In genomic region chr11:75171186-75171865, GRCm38 (mm10) we compare ENCODE assay signal across 7 mouse cellular contexts. TPM values are rescaled to one million over a fixed set of nuclear protein-coding genes. Genes with fewer than 3 reads are reported as not detected.
DNase-seq lines count a peak whose midpoint lies in the region; ATAC-seq lines count a peak whose summit lies in the region.

No protein-coding gene starts in this region.

- ATAC-seq in embryonic facial prominence, embryonic 13.5 days (ENCODE audit: insufficient number of reproducible peaks, insufficient read depth, low FRiP score, low TSS enrichment, low read depth): no peak
- no peak for ATAC-seq in hindbrain, embryonic 13.5 days (ENCODE audit: low FRiP score)

- H3K4me2 ChIP-seq in embryonic facial prominence, embryonic 13.5 days: peak overlapping the region; percentile 89
- peak overlapping the region; percentile 84 for H3K4me2 ChIP-seq in hindbrain, embryonic 13.5 days

- H3K27me3 ChIP-seq in embryonic facial prominence, embryonic 13.5 days: peaks cover 77% of the 10 kb centered on the region
- H3K27me3 ChIP-seq in hindbrain, embryonic 13.5 days: peaks cover 70% of the 10 kb centered on the region

- no peak overlapping the region for H3K4me3 ChIP-seq in embryonic facial prominence, embryonic 13.5 days
- peak overlapping the region; percentile 63; the same call in 1 of the 2 replicates for H3K4me3 ChIP-seq in hindbrain, embryonic 13.5 days

- H3K4me1 ChIP-seq in embryonic facial prominence, embryonic 13.5 days: peaks cover 72% of the 10 kb centered on the region
- H3K4me1 ChIP-seq in hindbrain, embryonic 13.5 days (replicated peaks): peaks cover 73% of the 10 kb centered on the region

- no peak overlapping the region for H3K27ac ChIP-seq in embryonic facial prominence, embryonic 13.5 days
- H3K27ac ChIP-seq in hindbrain, embryonic 13.5 days: no peak overlapping the region

- H3K9ac ChIP-seq in embryonic facial prominence, embryonic 13.5 days: no peak overlapping the region
- H3K9ac ChIP-seq in hindbrain, embryonic 13.5 days: no peak overlapping the region

- 5% methylated on average over 17 of the region's 17 CpGs for WGBS in embryonic facial prominence, embryonic 13.5 days
- 6% methylated on average over 17 of the region's 17 CpGs for WGBS in hindbrain, embryonic 13.5 days

- peak; percentile 30 to 35 for DNase-seq in layer of hippocampus, postnatal 10 days (ENCODE audit: low spot score in 2 of 2)
- DNase-seq in layer of hippocampus, postnatal 36 days: no peak
- DNase-seq in naive thymus-derived CD4-positive, alpha-beta T cell, adult 2 months (ENCODE audit: low read depth): peak; percentile 43
- no peak for DNase-seq in ovary, postnatal 14 days (ENCODE audit: low spot score)
- no peak for DNase-seq in urinary bladder, postnatal 14 days (ENCODE audit: low spot score)

- H3K9me3 ChIP-seq in embryonic facial prominence, embryonic 13.5 days: no peaks in the 10 kb centered on the region
- no peaks in the 10 kb centered on the region for H3K9me3 ChIP-seq in hindbrain, embryonic 13.5 days

- H3K36me3 ChIP-seq in embryonic facial prominence, embryonic 13.5 days: no peaks in the 10 kb centered on the region; the same call in 1 of the 2 replicates
- H3K36me3 ChIP-seq in hindbrain, embryonic 13.5 days: peaks cover 1% of the 10 kb centered on the region

RNA-seq across cellular contexts. Expression of gene Hic1, which starts 2.0 kb away (rescaled TPM):
- 1 to 10 TPM; 3.3 to 6.1 TPM for total RNA-seq in layer of hippocampus, postnatal 10 days (2021)
- total RNA-seq in layer of hippocampus, postnatal 36 days (2021): 1 to 10 TPM; 2.8 to 3.6 TPM
- polyA plus RNA-seq in embryonic facial prominence, embryonic 13.5 days (2015; fragmentation: Nextera tagmentation; extraction: Ambion mirVana): 8.2 and 9.7 TPM in 2 replicates
- 3.4 TPM in 2 replicates for polyA plus RNA-seq in hindbrain, embryonic 13.5 days (2015; fragmentation: Nextera tagmentation; extraction: Ambion mirVana)

RNA-seq across cellular contexts. Expression of gene Ovca2, which starts 7.3 kb away (rescaled TPM):
- 10 to 100 TPM; 10.1 to 11.1 TPM for total RNA-seq in layer of hippocampus, postnatal 10 days (2021)
- 10 to 100 TPM; 18.0 to 19.9 TPM for total RNA-seq in layer of hippocampus, postnatal 36 days (2021)
- 28.7 and 30.4 TPM in 2 replicates for polyA plus RNA-seq in embryonic facial prominence, embryonic 13.5 days (2015; fragmentation: Nextera tagmentation; extraction: Ambion mirVana)
- 17.0 and 18.2 TPM in 2 replicates for polyA plus RNA-seq in hindbrain, embryonic 13.5 days (2015; fragmentation: Nextera tagmentation; extraction: Ambion mirVana)

RNA-seq across cellular contexts. Expression of gene Dph1, which starts 19.7 kb away (rescaled TPM):
- 10 to 100 TPM; 20.8 to 21.1 TPM for total RNA-seq in layer of hippocampus, postnatal 10 days (2021)
- 10 to 100 TPM; 33.4 to 33.9 TPM for total RNA-seq in layer of hippocampus, postnatal 36 days (2021)
- polyA plus RNA-seq in embryonic facial prominence, embryonic 13.5 days (2015; fragmentation: Nextera tagmentation; extraction: Ambion mirVana): 20.8 and 24.5 TPM in 2 replicates
- 14.4 and 15.5 TPM in 2 replicates for polyA plus RNA-seq in hindbrain, embryonic 13.5 days (2015; fragmentation: Nextera tagmentation; extraction: Ambion mirVana)

RNA-seq across cellular contexts. Expression of gene Rtn4rl1, which starts 22.3 kb away (rescaled TPM):
- total RNA-seq in layer of hippocampus, postnatal 10 days (2021): 10 to 100 TPM; 54.5 to 58.5 TPM
- total RNA-seq in layer of hippocampus, postnatal 36 days (2021): 100 to 1,000 TPM; 103 to 107 TPM
- polyA plus RNA-seq in embryonic facial prominence, embryonic 13.5 days (2015; fragmentation: Nextera tagmentation; extraction: Ambion mirVana): 6.0 and 7.1 TPM in 2 replicates
- polyA plus RNA-seq in hindbrain, embryonic 13.5 days (2015; fragmentation: Nextera tagmentation; extraction: Ambion mirVana): 6.2 and 8.0 TPM in 2 replicates

Comparison
In these comparisons a context has a peak if more than half of its experiments do, and no peak if none do; other contexts are left out.
1. DNase-seq: peak in layer of hippocampus, postnatal 10 days (2 of 2) and naive thymus-derived CD4-positive, alpha-beta T cell, adult 2 months (single experiment); none in layer of hippocampus, postnatal 36 days (0 of 2), ovary, postnatal 14 days (single experiment) and urinary bladder, postnatal 14 days (single experiment).